Mouse (Mus musculus) hindbrain, embryonic 14.5 days (tissue): Measurements from ENCODE around the gene Ublcp1. TPM values are rescaled to one million over a fixed set of nuclear protein-coding genes. Genes with fewer than 3 reads are reported as not detected.

Source experiments
- ATAC-seq: fragments of 200-750 bp; cut with Nextera tagmentation; 2 replicates; pipeline ENCODE4 v1.8.0; 2017; ENCODE audit warnings: moderate number of reproducible peaks, mild to moderate bottlenecking, moderate TSS enrichment, moderate library complexity; ENCODE audit not compliant: low FRiP score
- DNase-seq: peaks from one replicate; pipeline ENCODE4 v3.0.0-alpha.2; 2015; ENCODE audit warnings: low spot score
- H3K27ac ChIP-seq: fragments of 300-500 bp; sonication (generic); 2 replicates; pipeline ENCODE4 v1.5.1; 2014; ENCODE audit warnings: mild to moderate bottlenecking, moderate library complexity
- H3K27me3 ChIP-seq: fragments of 300-500 bp; sonication (generic); 2 replicates; pipeline ENCODE4 v1.6.1; 2014; ENCODE audit warnings: mild to moderate bottlenecking, low read length, mixed read lengths; ENCODE audit not compliant: control insufficient read depth, insufficient read depth
- H3K36me3 ChIP-seq: fragments of 300-500 bp; sonication (generic); replicated peaks from 2 replicates; pipeline ENCODE4 v1.6.1; 2014; ENCODE audit not compliant: control insufficient read depth, insufficient read depth
- H3K4me1 ChIP-seq: fragments of 300-500 bp; sonication (generic); replicated peaks from 2 replicates; pipeline ENCODE4 v1.6.1; 2014; ENCODE audit warnings: antibody characterized with exemption, low read length, mixed read lengths; ENCODE audit not compliant: control insufficient read depth, insufficient read depth
- H3K4me2 ChIP-seq: fragments of 300-500 bp; sonication (generic); replicated peaks from 2 replicates; pipeline ENCODE4 v1.6.1; 2014; ENCODE audit warnings: mild to moderate bottlenecking, moderate library complexity
- H3K4me3 ChIP-seq: fragments of 300-500 bp; sonication (generic); replicated peaks from 2 replicates; pipeline ENCODE4 v1.5.1; 2014; ENCODE audit warnings: mild to moderate bottlenecking, low read length
- H3K9ac ChIP-seq: fragments of 300-500 bp; sonication (generic); 2 replicates; pipeline ENCODE4 v1.6.1; 2014
- H3K9me3 ChIP-seq: fragments of 300-500 bp; sonication (generic); 2 replicates; pipeline ENCODE4 v1.6.1; 2016; ENCODE audit warnings: low read length; ENCODE audit not compliant: control insufficient read depth
- WGBS: fragments of 180-500 bp; shearing (Covaris S2); extraction: QIAGEN DNeasy Blood & Tissue Kit; methylation state at CpG from one replicate; pipeline ENCODE4 v1.1.7; 2014; 5-methylcytosine and 5-hydroxymethylcytosine counted together
- microRNA-seq: library from miRNA; unstranded; fragments of <30 nt; microRNA quantifications from one replicate; pipeline ENCODE4, GENCODE M21; 2016
- polyA plus RNA-seq: library from polyadenylated mRNA; unstranded; fragments of >200 nt; fragmentation: Nextera tagmentation; extraction: Ambion mirVana; gene quantifications from 2 replicates; pipeline ENCODE4 v1.2.1, GENCODE M21; 2014

Ublcp1 gene
- polyA plus RNA-seq, 1 experiment from 2014 or later = 62.1 TPM

GRCm38 (mm10) chr11:44413371-44413770 is 56.9 kb downstream of the Ublcp1 start:
- 63% methylated on average over 3 of the region's 3 CpGs for WGBS
- 0 out of 2 replicates have a peak, but pooled peaks cover 8% of the 10 kb centered on the region for H3K4me1 ChIP-seq
- H3K4me3 ChIP-seq = no peak overlapping the region
- DNase-seq (no peak), ATAC-seq (no peak)
- no peak overlapping the region for H3K9ac ChIP-seq
- H3K36me3 ChIP-seq = no peaks in the 10 kb centered on the region
- H3K9me3 ChIP-seq = no peaks in the 10 kb centered on the region
- no peaks in the 10 kb centered on the region for H3K27me3 ChIP-seq
- H3K4me2 ChIP-seq = no peak overlapping the region
- no peak overlapping the region for H3K27ac ChIP-seq

GRCm38 (mm10) chr11:44412276-44412675 is 58.0 kb downstream of the Ublcp1 start:
- Histone ChIP-seq H3K27me3 (no peaks in the 10 kb centered on the region), H3K9me3 (no peaks in the 10 kb centered on the region), H3K36me3 (no peaks in the 10 kb centered on the region), H3K4me1 (0 out of 2 replicates have a peak, but pooled peaks cover 8% of the 10 kb centered on the region), H3K9ac (no peak overlapping the region), H3K4me3 (no peak overlapping the region), H3K27ac (no peak overlapping the region), H3K4me2 (no peak overlapping the region)
- ATAC-seq (no peak), DNase-seq (no peak)
- 86% methylated on average over 8 of the region's 8 CpGs for WGBS

GRCm38 (mm10) chr11:44410413-44410812 is 59.9 kb downstream of the Ublcp1 start:
- H3K4me2 ChIP-seq = no peak overlapping the region
- no peaks in the 10 kb centered on the region for H3K9me3 ChIP-seq
- ATAC-seq (no peak), DNase-seq (no peak)
- H3K4me3 ChIP-seq = no peak overlapping the region
- 65% methylated on average over 3 of the region's 3 CpGs for WGBS
- H3K27me3 ChIP-seq = no peaks in the 10 kb centered on the region
- H3K36me3 ChIP-seq = no peaks in the 10 kb centered on the region
- 0 out of 2 replicates have a peak, but pooled peaks cover 8% of the 10 kb centered on the region for H3K4me1 ChIP-seq
- H3K9ac ChIP-seq = no peak overlapping the region
- H3K27ac ChIP-seq = no peak overlapping the region

- Histone ChIP-seq H3K9ac (no peak overlapping the region), H3K27ac (no peak overlapping the region), H3K27me3 (no peaks in the 10 kb centered on the region), H3K9me3 (no peaks in the 10 kb centered on the region), H3K4me1 (0 out of 2 replicates have a peak, but pooled peaks cover 8% of the 10 kb centered on the region), H3K4me3 (no peak overlapping the region), H3K4me2 (no peak overlapping the region), H3K36me3 (no peaks in the 10 kb centered on the region)
- 32% methylated on average over 5 of the region's 5 CpGs for WGBS
- no peak for DNase-seq
- ATAC-seq = no peak
These were observed 61.7 kb downstream of the Ublcp1 start for GRCm38 (mm10) chr11:44408626-44409025.

GRCm38 (mm10) chr11:44406457-44406856 is 63.8 kb downstream of the Ublcp1 start:
- no peak for ATAC-seq
- no peak overlapping the region for H3K27ac ChIP-seq
- 0 out of 2 replicates have a peak, but pooled peaks cover 10% of the 10 kb centered on the region for H3K4me1 ChIP-seq
- H3K4me3 ChIP-seq = no peak overlapping the region
- no peak overlapping the region for H3K4me2 ChIP-seq
- 75% methylated on average over 5 of the region's 5 CpGs for WGBS
- H3K9me3 ChIP-seq = no peaks in the 10 kb centered on the region
- no peak for DNase-seq
- H3K9ac ChIP-seq = no peak overlapping the region
- no peaks in the 10 kb centered on the region for H3K36me3 ChIP-seq
- H3K27me3 ChIP-seq = no peaks in the 10 kb centered on the region

- Histone ChIP-seq H3K4me1 (0 out of 2 replicates have a peak, but pooled peaks cover 10% of the 10 kb centered on the region), H3K36me3 (no peaks in the 10 kb centered on the region), H3K9me3 (no peaks in the 10 kb centered on the region), H3K4me3 (no peak overlapping the region), H3K9ac (no peak overlapping the region), H3K4me2 (no peak overlapping the region), H3K27me3 (no peaks in the 10 kb centered on the region), H3K27ac (no peak overlapping the region)
- WGBS = 23% methylated on average over 1 of the region's 1 CpGs
- no peak for ATAC-seq
- DNase-seq = no peak
These were observed 64.3 kb downstream of the Ublcp1 start for GRCm38 (mm10) chr11:44405961-44406360.

GRCm38 (mm10) chr11:44405113-44405512 is 65.2 kb downstream of the Ublcp1 start:
- H3K4me1 ChIP-seq = 0 out of 2 replicates have a peak, but pooled peaks cover 10% of the 10 kb centered on the region
- H3K9me3 ChIP-seq = no peaks in the 10 kb centered on the region
- no peak overlapping the region for H3K4me3 ChIP-seq
- no peak overlapping the region for H3K4me2 ChIP-seq
- DNase-seq (no peak), ATAC-seq (no peak)
- no peaks in the 10 kb centered on the region for H3K27me3 ChIP-seq
- no peak overlapping the region for H3K9ac ChIP-seq
- WGBS = 97% methylated on average over 4 of the region's 4 CpGs
- no peaks in the 10 kb centered on the region for H3K36me3 ChIP-seq
- no peak overlapping the region for H3K27ac ChIP-seq

Small RNA genes lying within 50 kb of the gene (microRNA-seq; reads per million reads assigned to microRNA genes)
- gene Gm22121 = not detected

Other genes with a start within 250 kb of the Ublcp1 start
- 0.13 and 0.18 TPM in 2 replicates for gene Il12b, start 70.4 kb downstream of the Ublcp1 start, polyA plus RNA-seq
- 134 and 141 TPM in 2 replicates for gene Rnf145, start 48.5 kb upstream of the Ublcp1 start, polyA plus RNA-seq
- 123 TPM in 2 replicates for gene Ebf1, start 146.8 kb upstream of the Ublcp1 start, polyA plus RNA-seq